Mouse (Mus musculus) lung, adult 2 months (tissue): ENCODE measurements around the gene Dcbld1. TPM values are rescaled to one million over a fixed set of nuclear protein-coding genes. Genes with fewer than 3 reads are reported as not detected.
"Not testable (repeated sequence)": the region's sequence is repeated elsewhere in the genome, so short reads cannot be mapped to it uniquely, and the experiment has no call there.

Source experiments
- DNase-seq: peaks from one replicate; pipeline ENCODE4 v3.0.0; 2022
- H3K4me1 ChIP-seq: fragments of 200-500 bp; 2 replicates; pipeline ENCODE4 v1.6.1; 2011; ENCODE audit warnings: low read length; ENCODE audit not compliant: control insufficient read depth, insufficient read depth
- H3K4me3 ChIP-seq: fragments of 200-500 bp; replicated peaks from 2 replicates; pipeline ENCODE3; 2011; ENCODE audit warnings: low read depth, mild to moderate bottlenecking, control low read depth, low read length; ENCODE audit errors: extremely low read depth
- CTCF ChIP-seq: fragments of 200-500 bp; IDR thresholded peaks from 2 replicates; pipeline ENCODE4 v1.5.1; 2011; ENCODE audit warnings: mild to moderate bottlenecking, low read length, control low read depth; ENCODE audit not compliant: insufficient read depth
- POLR2A ChIP-seq: fragments of 200-500 bp; IDR thresholded peaks from 2 replicates; pipeline ENCODE4 v1.6.1; 2011; ENCODE audit warnings: low read depth, mild to moderate bottlenecking, control low read depth, low read length, borderline replicate concordance; ENCODE audit errors: extremely low read depth
- WGBS: fragments of 180-500 bp; shearing (Covaris S2); methylation state at CpG from one replicate; pipeline ENCODE4 v1.1.7; 2018; 5-methylcytosine and 5-hydroxymethylcytosine counted together
- polyA plus RNA-seq: library from polyadenylated mRNA; depleted of rRNA; stranded (reverse); fragments of >200 nt; gene quantifications from 2 replicates; pipeline ENCODE4 v1.2.3, GENCODE M21; 2012

Gene Dcbld1
- polyA plus RNA-seq, 1 experiment: 8.2 TPM

- TF ChIP-seq CTCF (no peak), POLR2A (no peak)
- DNase-seq: peak; percentile 71
- 65% methylated on average over 9 of the region's 9 CpGs for WGBS
Measured at GRCm38 (mm10) chr10:52278011-52278434, 44.6 kb downstream of the Dcbld1 start.

GRCm38 (mm10) chr10:52278866-52279265 lies 45.4 kb downstream of the Dcbld1 start:
- DNase-seq: no peak
- TF ChIP-seq CTCF: no peak
- TF ChIP-seq POLR2A: no peak
- 46% methylated on average over 3 of the region's 3 CpGs for WGBS
- no peak overlapping the region for H3K4me3 ChIP-seq
- H3K4me1 ChIP-seq: peaks cover 12% of the 10 kb centered on the region

More at GRCm38 (mm10) chr10:52278011-52278434, 44.6 kb downstream of the Dcbld1 start:
- Histone ChIP-seq H3K4me3 (no peak overlapping the region), H3K4me1 (peaks cover 12% of the 10 kb centered on the region)

GRCm38 (mm10) chr10:52279876-52280275 lies 46.5 kb downstream of the Dcbld1 start:
- TF ChIP-seq CTCF (no peak), POLR2A (no peak)
- WGBS: 78% methylated on average over 4 of the region's 4 CpGs
- Histone ChIP-seq H3K4me1 (peaks cover 12% of the 10 kb centered on the region), H3K4me3 (no peak overlapping the region)
- DNase-seq: no peak

- no peak for DNase-seq
- TF ChIP-seq POLR2A (no peak), CTCF (no peak)
- WGBS: 80% methylated on average over 3 of the region's 3 CpGs
- no peak overlapping the region for H3K4me3 ChIP-seq
- peaks cover 9% of the 10 kb centered on the region for H3K4me1 ChIP-seq
Measured at GRCm38 (mm10) chr10:52280623-52281022, 47.2 kb downstream of the Dcbld1 start.

GRCm38 (mm10) chr10:52281337-52281736 lies 47.9 kb downstream of the Dcbld1 start:
- H3K4me3 ChIP-seq: no peak overlapping the region
- H3K4me1 ChIP-seq: peaks cover 5% of the 10 kb centered on the region
- TF ChIP-seq POLR2A: no peak
- TF ChIP-seq CTCF: no peak
- no peak for DNase-seq

DNA sequence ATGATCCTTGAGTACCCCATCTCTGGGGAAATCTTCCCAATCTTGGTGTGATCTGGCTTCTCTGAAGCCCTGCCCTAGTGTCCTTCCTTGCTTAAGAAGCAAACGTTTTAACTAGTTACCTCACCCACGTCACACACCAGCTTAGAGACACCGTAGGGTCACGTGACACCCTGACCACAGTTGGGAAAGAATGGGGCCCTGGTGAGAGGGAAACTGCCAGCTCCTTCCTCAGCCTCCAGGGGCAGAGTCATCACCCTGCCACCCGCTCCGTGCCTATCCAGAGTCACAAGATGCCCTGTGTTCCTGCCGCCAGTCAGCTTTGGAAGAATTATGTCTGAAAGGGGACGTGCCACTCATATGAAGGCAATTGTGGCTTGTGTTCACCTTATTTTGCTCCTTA lies 51.2 kb downstream of the Dcbld1 start:
- TF ChIP-seq POLR2A: no peak
- TF ChIP-seq CTCF: no peak
- no peak overlapping the region for H3K4me3 ChIP-seq
- H3K4me1 ChIP-seq: peaks cover 5% of the 10 kb centered on the region; the same call in 1 of the 2 replicates
- no peak for DNase-seq
- 62% methylated on average over 8 of the region's 8 CpGs for WGBS

DNA sequence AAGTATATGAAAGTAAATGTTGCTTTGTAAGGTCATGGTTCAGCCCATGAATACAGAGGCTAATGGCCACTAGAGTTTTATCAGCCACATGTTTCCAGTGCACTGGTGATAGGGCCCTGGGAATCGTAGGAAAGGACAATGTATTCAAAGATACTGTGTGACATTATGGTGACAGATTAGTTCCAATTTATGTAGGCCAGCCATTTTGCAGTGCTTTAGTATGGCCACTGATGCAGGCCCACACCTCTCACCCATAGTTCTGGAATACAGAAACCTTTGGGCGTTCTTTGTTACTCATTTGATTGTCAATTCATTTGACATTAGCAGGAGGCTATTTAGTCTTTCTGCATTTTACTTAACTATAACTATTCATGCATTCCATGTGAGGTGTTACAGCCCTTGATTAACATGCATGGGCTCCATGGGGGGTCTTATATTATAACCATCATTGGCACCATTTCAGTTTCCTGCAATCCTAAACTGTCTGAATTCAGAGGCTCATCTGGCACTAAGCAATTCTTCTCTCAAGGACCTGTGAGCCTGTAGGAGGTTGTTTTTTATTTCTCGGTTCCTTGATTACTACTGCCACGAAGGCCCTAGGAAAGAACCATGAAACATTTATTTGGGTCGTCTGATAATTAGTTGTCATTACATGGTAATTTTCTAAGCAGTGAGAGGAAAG lies 54.6 kb downstream of the Dcbld1 start:
- no peaks in the 10 kb centered on the region; the same call in 1 of the 2 replicates for H3K4me1 ChIP-seq
- H3K4me3 ChIP-seq: no peak overlapping the region
- TF ChIP-seq CTCF (no peak), POLR2A (no peak)
- no peak for DNase-seq
- 94% methylated on average over 5 of the region's 5 CpGs for WGBS

DNA sequence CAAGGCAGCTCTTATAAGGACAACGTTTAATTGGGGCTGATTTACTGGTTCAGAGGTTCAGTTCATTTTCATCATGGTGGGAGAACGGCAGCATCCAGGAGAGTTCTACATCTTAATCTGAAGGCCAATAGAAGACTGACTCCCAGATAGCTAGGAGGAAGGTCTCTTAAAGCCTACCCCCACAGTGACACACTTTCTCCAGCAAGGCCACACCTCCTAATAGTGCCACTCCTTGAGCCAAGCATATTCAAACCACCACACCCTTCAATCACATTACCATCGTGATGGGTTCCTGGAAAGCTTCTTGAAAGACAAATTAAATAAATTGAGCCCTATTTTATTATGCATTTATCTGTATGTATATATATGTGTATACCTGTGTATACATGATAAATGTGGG lies 55.8 kb downstream of the Dcbld1 start:
- Histone ChIP-seq H3K4me1 (peaks cover 2% of the 10 kb centered on the region; the same call in 1 of the 2 replicates), H3K4me3 (no peak overlapping the region)
- 78% methylated on average over 3 of the region's 3 CpGs for WGBS
- no peak for DNase-seq
- TF ChIP-seq POLR2A: no peak
- no peak for TF ChIP-seq CTCF

DNA sequence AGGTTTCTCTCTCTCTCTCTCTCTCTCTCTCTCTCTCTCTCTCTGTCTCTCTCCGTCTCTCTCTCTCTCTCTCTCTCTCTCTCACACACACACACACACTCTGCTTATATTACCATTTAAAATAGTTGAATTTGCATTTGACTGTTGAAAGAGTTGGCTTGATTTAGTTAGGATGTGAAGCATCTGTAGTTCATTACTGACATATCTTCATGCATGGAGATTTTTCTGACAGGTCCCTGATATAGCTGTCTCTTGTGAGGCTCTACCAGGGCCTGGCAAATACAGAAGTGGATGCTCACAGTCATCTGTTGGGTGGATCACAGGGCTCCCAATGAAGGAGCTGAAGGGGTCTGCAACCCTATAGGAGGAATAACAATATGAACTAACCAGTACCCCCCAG lies 59.0 kb downstream of the Dcbld1 start:
- 62% methylated on average over 1 of the region's 1 CpGs for WGBS
- H3K4me3 ChIP-seq, H3K4me1 ChIP-seq, DNase-seq: not testable (repeated sequence)

- TF ChIP-seq POLR2A (no peak), CTCF (no peak)
- Histone ChIP-seq H3K4me3 (no peak overlapping the region), H3K4me1 (peaks cover 2% of the 10 kb centered on the region; the same call in 1 of the 2 replicates)
- no peak for DNase-seq
- 57% methylated on average over 4 of the region's 4 CpGs for WGBS
Measured at GRCm38 (mm10) chr10:52293921-52294577, 60.6 kb downstream of the Dcbld1 start.

DNA sequence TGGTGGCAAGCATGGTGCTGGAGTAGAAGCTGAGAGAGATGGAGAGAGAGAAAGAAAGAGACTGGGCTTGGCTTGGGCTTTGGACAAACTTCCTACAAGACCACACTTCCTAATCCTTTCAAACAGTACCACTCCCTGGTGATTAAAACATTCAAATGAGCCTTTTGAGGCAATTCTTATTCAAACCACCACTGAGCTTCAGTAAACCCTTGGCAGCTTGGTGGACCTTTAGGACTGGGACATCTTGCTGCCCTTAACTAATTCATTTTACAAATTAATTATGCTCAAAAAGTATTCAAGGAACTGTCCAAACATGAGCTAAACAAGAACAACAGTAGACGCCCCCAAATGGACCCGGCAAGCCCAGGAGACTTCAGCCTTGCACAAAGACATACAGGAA lies 62.5 kb downstream of the Dcbld1 start:
- DNase-seq: no peak
- no peak overlapping the region for H3K4me3 ChIP-seq
- peaks cover 2% of the 10 kb centered on the region; the same call in 1 of the 2 replicates for H3K4me1 ChIP-seq
- TF ChIP-seq CTCF (no peak), POLR2A (no peak)
- 96% methylated on average over 2 of the region's 2 CpGs for WGBS

DNA sequence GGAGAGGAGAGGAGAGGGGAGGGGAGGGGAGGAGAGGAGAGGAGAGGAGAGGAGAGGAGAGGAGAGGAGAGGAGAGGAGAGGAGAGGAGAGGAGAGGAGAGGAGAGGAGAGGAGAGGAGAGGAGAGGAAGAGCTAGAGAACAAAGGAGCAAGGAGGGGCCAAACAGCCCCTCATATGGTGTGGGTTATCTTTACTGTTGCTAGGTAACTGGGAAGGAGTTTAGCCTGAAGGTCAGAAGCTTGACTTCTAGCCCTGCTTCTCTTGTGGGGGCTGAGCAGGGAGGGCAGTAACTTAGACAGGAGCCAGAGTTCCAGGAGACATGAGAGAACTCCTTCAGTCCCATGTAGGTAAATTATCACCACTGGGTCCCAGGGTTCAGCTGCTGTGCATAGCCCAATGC lies 65.1 kb downstream of the Dcbld1 start:
- not testable (repeated sequence) for H3K4me3 ChIP-seq, DNase-seq

More for the DNA sequence above, 65.1 kb downstream of the Dcbld1 start:
- not testable (repeated sequence) for H3K4me1 ChIP-seq
